Mouse (Mus musculus) erythroid progenitor cell, adult 5-6 weeks (primary cell): ENCODE measurements at regions not wholly inside any gene's neighbourhood (a gene's known extent, or its start where the extent isn't known, plus 50 kb on each side); places are given as distances from the start of the nearest gene placed in this dataset.
A peak's percentile ranks its signal among the peaks of the same experiment; 100 is the strongest.
"Not testable (repeated sequence)": the region's sequence is repeated elsewhere in the genome, so short reads cannot be mapped to it uniquely, and the experiment has no call there.

ENCODE experiments used
- ATAC-seq: replicated peaks from 2 replicates; pipeline ENCODE4 v1.8.0; 2016; ENCODE audit warnings: moderate number of reproducible peaks, mild to moderate bottlenecking, moderate TSS enrichment, inconsistent platforms; ENCODE audit not compliant: poor library complexity, low FRiP score, severe bottlenecking

GRCm38 (mm10) chr4:28064935-28065334, 748.0 kb upstream of the Epha7 start:
- ATAC-seq = no peak

- no peak for ATAC-seq
Observed at GRCm38 (mm10) chr4:28065828-28066227, 747.1 kb upstream of the Epha7 start.

GRCm38 (mm10) chr4:28079030-28079429, 733.9 kb upstream of the Epha7 start:
- ATAC-seq = no peak

- no peak for ATAC-seq
Observed at GRCm38 (mm10) chr4:28092854-28093253, 720.1 kb upstream of the Epha7 start.

- ATAC-seq = no peak
Observed at GRCm38 (mm10) chr4:28143165-28143564, 669.8 kb upstream of the Epha7 start.

GRCm38 (mm10) chr4:28155116-28155515, 657.8 kb upstream of the Epha7 start:
- no peak for ATAC-seq

- ATAC-seq = peak; percentile 100
Observed at GRCm38 (mm10) chr4:28176771-28177170, 636.2 kb upstream of the Epha7 start.

GRCm38 (mm10) chr4:28190861-28191260, 622.1 kb upstream of the Epha7 start:
- ATAC-seq = no peak

GRCm38 (mm10) chr4:28227594-28228208, 585.2 kb upstream of the Epha7 start:
- ATAC-seq = no peak

- not testable (repeated sequence) for ATAC-seq
Observed at GRCm38 (mm10) chr4:28235516-28235915, 577.4 kb upstream of the Epha7 start.

GRCm38 (mm10) chr4:28242272-28242671, 570.7 kb upstream of the Epha7 start:
- no peak for ATAC-seq
